Mouse (Mus musculus) frontal cortex, adult 2 months (tissue): ENCODE data around the gene Gpr157. TPM values are rescaled to one million over a fixed set of nuclear protein-coding genes. Genes with fewer than 3 reads are reported as not detected.
"Not testable (repeated sequence)": the region's sequence is repeated elsewhere in the genome, so short reads cannot be mapped to it uniquely, and the experiment has no call there.

Experiments used
- DNase-seq, 2 experiments: peaks; one replicate each; pipeline ENCODE4 v3.0.0; 2022; ENCODE audit warnings: low spot score in 1 of 2; ENCODE audit errors: extremely low spot score in 1 of 2
- polyA plus RNA-seq: library from polyadenylated mRNA; depleted of rRNA; stranded (reverse); fragments of >200 nt; gene quantifications from 2 replicates; pipeline ENCODE4 v1.2.3, GENCODE M21; 2012; rRNA removed

The Gpr157 gene
- 1.4 and 1.8 TPM in 2 replicates for polyA plus RNA-seq

DNA sequence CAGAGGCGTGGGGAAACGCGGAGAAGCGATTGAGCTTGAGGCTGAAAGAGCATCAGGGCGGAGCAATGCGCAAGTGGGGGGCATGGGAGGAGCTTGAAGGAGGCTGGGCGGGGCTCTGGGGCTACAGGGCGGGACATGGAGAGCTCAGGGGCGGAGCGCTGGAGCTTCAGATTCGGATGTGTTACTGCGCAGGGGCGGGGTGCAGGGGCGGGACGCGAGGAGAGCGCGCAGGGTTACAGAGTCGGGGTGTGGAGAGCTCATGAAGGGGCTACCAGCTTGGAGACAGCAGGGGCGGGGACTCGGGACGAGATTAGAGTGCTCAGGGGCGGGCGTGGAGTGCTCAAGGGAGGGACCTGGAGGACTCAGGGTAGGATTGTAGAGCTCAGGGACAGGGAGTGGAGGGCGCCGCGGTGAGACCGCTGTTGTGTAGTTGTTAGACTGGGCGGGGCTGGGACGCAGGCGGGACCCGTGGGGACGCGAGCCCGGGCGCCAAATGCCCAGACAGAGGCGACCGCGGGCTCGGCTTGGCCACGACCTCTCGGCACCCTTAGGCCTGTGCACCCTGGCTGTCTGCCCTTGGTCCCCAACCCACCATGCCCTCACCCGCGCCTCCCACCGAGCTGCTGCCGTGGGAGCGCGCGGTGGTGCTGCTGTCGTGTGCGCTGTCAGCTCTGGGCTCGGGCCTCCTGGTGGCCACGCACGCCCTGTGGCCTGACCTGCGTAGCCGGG is at the start of gene Gpr157:
TSS of gene Gpr157 (plus strand) at position 205 of the 729 bp plus-strand sequence.
- DNase-seq, result peak; percentile 76 to 90

GRCm38 (mm10) chr4:150038533-150038932 is 48.6 kb upstream of the Gpr157 start:
- no peak for DNase-seq

GRCm38 (mm10) chr4:150040003-150040581 is 47.1 kb upstream of the Gpr157 start:
- DNase-seq, result no peak

GRCm38 (mm10) chr4:150040856-150041255 is 46.3 kb upstream of the Gpr157 start:
- DNase-seq, result not testable (repeated sequence)

GRCm38 (mm10) chr4:150041346-150042110 is 45.6 kb upstream of the Gpr157 start:
- no peak for DNase-seq

DNA sequence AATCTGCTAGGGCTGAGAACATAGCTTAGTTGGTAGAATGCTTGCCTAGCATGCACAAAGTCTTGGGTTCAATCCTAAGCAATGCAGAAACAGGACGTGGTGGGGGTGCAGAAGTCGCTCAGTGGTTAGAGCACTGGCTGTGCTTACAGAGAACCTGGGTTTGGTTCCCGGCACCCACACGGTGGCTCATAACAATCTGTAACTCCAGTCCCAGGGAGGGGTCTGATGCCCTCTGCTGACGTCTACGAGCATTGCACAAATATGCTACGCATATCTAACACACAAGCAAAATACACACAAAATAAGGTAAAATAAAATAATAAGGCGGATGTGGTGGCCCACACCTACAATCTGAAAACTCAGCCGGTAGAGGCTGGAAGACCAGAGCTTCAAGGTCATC is 43.6 kb upstream of the Gpr157 start:
- no peak for DNase-seq

- no peak for DNase-seq
These were observed 39.1 kb upstream of the Gpr157 start for GRCm38 (mm10) chr4:150048038-150048437.

DNA sequence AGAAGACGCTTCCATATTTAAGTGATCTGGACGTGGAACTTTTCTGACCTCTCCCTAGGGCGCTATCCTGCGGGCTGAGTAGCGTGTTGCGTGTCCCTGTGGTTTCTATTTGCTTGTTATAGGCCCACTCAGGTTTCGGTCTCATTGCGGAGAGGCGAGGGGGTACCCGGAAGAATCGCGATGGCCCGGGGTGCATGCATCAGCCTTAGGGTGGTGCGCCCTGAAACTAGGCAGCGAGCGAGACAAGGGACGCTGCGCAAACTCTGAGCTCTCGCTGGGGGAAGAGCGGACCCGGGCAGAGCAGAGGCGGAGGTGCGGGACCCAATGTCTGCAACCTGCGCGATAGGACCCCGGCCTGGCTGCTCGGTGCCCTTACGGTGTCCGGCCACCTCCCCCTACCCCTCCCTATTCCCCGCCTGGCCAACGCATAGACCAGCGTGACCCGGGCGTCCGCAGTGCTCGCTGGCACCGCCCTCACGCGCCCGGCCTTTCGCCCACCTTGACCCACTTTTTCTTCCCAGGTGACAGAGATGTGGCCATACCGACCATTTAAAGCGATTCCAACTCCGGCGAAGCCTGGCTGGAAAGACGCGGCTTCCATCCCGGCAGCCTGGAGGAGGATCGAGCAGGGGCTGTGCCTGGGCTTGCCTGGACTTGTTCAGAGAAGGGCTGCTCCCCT is 38.5 kb upstream of the Gpr157 start:
- no peak for DNase-seq

GRCm38 (mm10) chr4:150049157-150049513 is 38.0 kb upstream of the Gpr157 start:
- no peak for DNase-seq

- DNase-seq, result no peak
These were observed 37.5 kb upstream of the Gpr157 start for GRCm38 (mm10) chr4:150049564-150050226.

- no peak for DNase-seq
These were observed 35.7 kb upstream of the Gpr157 start for GRCm38 (mm10) chr4:150051514-150051913.

DNA sequence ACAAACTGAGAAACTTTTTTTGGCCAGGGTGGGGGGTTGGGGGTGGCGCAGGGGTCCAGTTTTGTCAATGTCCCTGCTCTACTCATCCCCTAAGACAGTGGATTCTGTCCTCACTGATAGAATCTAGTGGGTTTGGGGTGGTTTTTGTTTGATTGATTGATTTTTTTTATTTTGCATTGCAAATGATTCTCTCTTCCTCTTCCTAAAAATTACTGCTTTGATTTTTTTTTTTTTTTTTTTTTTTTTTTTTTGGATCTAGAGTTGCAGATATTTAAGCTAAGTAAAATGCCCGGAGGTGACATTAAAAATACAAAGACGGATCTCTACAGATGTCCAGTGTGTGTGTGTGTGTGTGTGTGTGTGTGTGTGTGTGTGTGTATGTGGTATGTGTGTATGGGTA is 34.8 kb upstream of the Gpr157 start:
- DNase-seq, result no peak

DNA sequence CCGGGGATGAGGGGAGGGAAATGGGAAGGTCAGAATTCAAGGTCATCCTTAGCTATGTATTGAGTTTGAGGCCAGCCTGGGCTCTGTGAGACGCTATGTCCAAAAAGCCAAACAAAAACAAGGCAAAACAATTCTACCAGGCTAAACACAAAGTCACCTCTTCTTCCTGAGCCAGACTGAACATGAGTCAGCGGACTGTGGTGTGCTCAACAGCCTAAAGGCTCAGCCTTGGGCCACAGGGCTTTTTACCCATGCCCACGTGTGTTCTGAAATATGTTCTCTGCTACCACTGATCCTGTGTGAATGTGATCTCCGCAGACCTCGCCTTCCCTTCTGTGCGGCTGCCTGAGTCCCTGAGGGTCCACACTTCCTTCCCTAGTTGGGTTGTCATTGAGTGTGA is 31.0 kb upstream of the Gpr157 start:
- no peak for DNase-seq

DNA sequence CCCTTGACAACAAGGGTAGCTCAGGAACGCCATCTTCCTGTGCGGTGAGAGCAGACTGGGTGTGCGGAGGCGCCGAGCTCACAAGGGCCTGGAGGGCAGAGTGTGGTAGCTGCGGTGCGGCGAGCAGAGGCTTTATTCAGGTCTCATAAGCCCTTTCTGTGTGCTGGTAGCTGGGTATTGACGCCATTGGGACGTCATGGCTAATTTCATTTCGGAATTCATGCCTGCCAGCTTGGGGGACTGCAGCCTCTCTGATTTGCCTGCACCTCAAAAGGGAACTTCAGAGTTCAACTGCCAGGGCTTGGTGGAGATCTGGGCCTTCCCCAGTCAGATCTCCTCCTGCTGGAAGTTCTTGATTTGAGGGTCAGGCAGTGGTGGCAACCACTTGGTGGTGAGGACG is 29.4 kb upstream of the Gpr157 start:
- DNase-seq, result no peak

DNA sequence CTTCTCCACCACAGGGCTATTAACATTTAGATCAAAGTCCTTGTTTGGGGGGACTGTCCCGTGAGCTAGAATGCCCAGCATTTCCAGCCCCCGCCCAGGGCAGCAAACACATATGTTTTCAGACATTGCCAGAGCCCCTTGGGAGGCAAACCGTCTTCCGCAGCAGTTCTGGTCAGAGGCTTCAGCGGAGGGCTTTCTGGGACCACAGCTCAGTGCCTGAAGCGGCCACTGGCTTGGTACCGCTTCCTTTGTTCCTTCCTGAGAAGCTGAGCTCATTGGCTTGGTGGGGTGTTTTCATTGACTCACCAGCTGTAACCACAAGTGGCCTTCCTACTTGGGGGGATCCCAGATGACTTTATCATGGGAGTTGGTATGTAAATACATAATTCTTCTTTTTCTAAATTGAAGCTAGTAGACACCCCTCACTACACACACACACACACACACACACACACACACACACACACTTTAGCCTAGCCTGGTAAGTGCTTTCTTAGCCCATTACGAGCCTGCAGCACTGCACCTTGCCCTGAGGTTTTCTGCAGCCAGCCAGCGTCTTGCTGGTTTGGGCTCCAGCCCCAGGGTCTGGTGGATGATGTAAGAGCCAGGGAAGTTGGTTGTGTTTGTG is 27.2 kb upstream of the Gpr157 start:
- no peak for DNase-seq

- no peak for DNase-seq
These were observed 26.5 kb upstream of the Gpr157 start for GRCm38 (mm10) chr4:150060469-150061170.

GRCm38 (mm10) chr4:150061432-150062225 is 25.5 kb upstream of the Gpr157 start:
- no peak for DNase-seq

- DNase-seq, result no peak
These were observed 20.4 kb upstream of the Gpr157 start for GRCm38 (mm10) chr4:150066706-150067323.
